Mouse (Mus musculus) mouse embryonic stem cell (cell line): ENCODE measurements around the gene Mrtfb.

ENCODE experiments used
- in situ Hi-C, 2 experiments: fragments of 300-500 bp; cut with MboI; formaldehyde crosslinking; loops; 1 replicate in 1 of 2; 3 replicates in 1 of 2; pipeline ENCODE4 v1.14.3; 2019 to 2020; ENCODE audit warnings: low sequenced_read_pairs in 2 of 2, low pct_unique_long_range_greater_than_20kb in 1 of 2, mixed read lengths in 1 of 2; ENCODE audit not compliant: unreplicated experiment in 1 of 2

Gene Mrtfb

DNA sequence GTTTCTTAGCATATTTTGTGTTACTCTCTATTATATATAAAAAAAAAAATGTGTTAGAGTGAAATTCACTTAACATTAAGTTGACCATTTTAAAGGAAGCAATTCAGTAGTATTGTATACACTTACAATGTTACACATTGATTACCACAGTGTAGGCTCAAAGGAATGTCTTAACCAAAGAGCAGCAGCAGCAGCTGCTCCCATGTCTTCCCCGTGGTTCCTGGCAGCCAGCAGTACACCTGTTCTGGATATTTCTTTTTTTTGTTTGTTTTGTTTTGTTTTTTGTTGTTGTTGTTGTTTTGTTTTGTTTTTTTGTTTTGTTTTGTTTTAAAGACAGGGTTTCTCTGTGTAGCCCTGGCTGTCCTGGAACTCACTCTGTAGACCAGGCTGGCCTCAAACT lies 112.4 kb downstream of the Mrtfb start:
- in situ Hi-C loops, result no loop called here

DNA sequence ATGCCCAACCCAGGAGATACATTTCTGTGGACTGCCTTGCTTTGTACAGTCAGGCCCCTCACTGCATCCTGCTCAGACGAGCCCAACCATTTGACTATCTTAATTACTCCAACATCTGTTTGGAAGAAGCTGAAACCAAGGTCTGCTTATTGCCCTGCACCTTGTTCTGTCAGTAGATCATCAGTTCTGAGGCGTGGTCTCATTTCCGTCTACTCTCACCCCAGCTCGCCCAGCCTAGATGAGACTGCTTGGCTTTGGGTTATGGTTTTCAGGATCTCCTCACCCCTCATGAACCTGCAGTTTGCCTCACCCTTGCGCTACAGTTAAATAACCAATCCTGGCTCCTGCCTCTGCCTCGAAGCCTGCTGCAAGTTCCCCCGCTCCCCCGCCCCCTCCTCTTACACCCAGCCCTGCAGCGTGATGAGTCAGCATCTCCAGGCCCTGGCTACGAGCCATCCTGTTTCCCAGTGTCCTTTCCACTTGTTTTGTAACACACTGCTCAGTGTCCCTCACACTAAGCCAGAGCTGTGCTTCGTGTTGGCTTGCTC lies 115.5 kb downstream of the Mrtfb start:
- in situ Hi-C loops, result no loop called here

DNA sequence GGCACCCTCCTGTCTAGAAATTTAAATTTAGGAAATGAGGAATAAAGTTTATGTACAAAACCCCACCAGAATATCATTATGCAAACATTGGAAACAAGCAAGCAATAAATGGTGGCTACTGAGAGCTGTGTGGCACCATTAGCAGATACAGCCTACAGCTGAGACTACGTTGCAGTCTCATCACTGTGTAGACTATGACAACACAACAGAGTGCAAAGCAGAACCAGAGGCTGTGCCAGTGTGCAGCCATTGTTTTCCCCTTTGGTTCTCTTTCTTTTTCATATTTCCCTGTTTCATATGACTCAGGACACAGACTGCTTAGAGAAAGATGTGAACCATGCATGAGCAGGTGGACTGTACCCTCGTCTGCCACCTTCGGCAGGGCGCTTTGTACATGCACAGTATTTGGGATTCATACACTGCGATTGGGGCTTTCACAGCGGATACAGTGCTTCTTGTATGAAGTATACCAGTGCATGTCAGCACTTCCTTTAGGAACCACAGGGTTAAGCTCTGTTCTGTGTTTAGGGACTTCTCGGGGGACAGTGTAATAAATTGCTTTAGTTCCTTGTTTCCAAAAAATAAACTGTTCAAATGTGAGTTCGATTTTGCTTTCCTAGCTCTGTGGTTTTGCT lies 116.7 kb downstream of the Mrtfb start:
- in situ Hi-C loops, result no loop called here

DNA sequence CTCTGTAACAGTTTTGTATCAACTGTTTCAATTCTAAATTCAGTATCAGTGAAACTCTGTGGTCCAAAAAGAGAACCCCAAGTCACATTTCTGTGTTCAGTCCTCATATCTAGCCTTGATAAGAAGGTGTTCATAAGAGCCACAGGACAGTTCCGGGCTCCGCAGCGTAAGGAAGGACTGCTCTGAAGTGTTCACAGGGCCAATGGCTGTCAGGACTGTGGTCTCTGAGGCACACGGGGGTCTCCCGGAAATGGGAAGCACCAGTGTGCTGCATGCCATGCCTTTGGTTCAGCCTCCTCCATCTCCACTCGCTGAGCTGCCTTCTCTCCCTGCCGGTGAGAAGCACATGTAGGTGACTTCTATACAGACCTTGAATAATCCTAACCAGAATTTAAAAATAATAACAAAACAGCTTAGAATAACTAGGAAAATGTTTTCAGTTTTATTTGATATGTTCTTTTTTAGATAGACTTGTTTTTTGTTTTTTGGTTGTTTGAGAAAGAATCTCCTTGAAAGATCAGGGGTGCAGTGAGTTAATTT lies 120.7 kb downstream of the Mrtfb start:
- in situ Hi-C loops, result no loop called here

DNA sequence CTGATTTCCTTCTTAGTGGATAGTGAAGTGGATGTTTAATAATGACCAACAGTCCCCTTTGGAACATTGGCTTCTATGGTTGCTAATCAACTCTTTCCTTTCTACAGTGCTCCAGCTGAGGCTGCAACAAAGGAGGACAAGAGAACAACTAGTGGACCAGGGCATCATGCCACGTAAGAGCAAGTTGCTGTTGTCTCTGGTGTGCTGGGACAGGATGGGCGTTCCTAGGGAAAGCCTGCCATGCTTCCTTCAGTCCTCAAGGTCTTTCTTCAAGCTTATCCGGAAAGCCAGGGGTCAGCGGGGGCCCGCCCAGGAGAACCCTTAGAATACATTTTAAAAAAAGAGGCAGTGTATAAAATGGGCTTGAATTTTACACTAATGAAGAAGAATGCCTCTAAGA lies 121.9 kb downstream of the Mrtfb start:
- in situ Hi-C loops, result no loop called here

DNA sequence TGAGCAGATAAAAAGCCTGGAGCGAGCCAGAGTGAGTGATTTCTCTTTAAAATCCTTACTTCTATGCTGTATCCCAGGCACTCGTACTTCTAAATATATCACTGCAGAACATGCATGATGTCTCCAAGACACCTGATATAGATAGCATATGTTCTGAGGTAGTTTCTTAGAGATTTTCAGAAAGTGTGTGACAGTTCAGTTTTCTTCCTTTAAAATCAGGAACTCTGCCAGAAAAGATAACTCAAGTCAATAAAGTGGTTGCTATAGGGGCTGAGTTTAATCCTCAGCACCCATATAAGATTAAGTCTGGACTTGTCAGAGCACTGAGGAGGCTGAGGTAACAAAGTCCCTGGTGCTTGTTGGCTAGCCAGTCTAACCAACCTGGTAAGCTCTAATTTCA lies 123.6 kb downstream of the Mrtfb start:
- in situ Hi-C loops, result no loop called here

DNA sequence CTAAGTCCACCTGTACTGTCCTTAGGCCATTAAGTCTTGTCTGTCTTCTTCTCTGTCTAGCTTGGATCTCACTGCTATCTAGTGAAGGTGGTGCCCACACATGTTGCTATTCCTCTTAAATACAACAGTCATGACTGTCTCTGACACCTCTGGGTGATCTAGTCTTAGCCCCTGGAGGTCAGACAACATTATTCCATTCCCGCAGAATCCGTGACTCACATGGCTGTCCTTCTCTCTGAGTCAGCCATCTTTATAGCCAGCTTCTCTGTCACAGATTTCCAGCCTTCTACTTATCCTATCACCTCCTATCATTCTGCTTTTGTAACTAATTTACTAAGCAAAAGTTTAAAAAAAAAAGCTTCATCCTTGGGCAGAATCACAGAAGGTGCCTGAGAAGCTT lies 125.5 kb downstream of the Mrtfb start:
- in situ Hi-C loops, result no loop called here

DNA sequence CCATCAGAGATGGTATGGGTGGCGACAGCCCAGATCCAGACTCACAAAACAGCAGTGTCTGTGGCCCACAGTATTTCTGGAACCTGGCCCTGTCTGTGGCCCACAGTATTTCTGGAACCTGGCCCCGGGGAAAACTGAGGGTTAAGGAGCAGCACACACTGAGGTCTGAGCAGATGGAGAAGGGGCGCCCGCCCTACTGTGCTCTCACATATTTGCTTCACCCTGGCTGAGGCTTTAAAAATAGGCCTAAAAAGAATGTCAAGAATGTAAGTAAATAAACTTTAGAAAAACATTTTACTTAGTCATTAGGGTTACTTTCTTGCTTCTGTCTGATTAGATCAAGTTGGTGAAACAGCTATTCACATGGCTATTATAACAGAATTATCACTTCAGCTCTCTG lies 131.0 kb downstream of the Mrtfb start:
- in situ Hi-C loops, result no loop called here

DNA sequence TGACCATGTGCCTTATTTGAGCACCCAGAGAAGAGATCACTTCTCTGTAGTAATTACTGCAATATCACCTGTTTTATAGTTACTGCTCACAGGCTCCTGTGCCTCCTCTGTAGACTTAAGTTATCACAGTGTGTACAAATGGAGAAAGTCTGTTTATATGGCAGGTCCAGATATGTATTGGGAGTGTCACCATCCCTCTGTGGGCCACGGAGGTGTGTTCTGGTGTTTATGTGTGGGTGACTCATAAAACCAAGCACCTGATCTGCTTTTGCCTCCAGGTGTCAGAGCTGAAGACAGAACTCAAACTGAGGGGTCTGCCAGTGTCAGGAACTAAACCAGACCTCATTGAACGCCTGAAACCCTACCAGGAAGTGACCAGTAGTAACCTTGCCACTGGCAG lies 144.1 kb downstream of the Mrtfb start:
- in situ Hi-C loops, result no loop called here

DNA sequence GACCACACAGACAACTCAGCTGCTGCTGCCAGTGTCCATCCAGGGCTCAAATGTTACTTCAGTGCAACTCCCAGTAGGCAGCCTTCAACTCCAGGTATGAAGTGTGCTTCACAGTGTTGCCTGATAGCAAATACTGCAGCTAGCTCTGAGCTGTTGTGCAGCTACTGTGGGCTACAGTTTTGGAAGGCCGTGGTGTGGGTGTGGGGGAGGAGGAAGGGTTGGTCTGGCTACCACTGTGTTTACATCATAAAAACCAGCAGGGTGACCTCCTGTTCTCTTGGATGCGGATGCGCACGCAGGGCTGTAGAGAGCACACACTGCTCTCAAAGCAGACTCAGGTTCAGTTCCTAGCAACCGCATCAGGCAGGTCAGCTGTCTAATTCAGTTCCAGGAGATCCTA lies 145.3 kb downstream of the Mrtfb start:
- in situ Hi-C loops, result no loop called here

DNA sequence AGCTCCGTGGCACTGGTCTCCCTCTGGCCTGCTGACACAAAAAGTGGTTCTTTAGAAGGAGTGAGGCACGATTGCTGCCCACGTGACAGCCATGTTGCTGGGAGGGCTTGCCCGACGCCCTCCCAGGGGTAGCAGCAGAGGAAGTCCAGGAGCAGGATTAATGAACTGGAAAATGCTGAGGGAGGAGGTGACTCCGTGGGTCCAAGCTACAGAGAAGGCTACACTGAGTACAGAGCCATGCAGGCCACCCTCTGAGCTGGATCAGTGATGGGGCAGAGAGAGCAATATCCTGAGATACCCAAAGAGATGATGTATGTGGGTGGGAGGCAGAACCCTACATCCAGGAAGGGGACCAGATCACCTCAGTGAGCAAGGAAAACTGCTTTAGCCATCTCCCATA lies 148.4 kb downstream of the Mrtfb start:
- in situ Hi-C loops, result no loop called here

DNA sequence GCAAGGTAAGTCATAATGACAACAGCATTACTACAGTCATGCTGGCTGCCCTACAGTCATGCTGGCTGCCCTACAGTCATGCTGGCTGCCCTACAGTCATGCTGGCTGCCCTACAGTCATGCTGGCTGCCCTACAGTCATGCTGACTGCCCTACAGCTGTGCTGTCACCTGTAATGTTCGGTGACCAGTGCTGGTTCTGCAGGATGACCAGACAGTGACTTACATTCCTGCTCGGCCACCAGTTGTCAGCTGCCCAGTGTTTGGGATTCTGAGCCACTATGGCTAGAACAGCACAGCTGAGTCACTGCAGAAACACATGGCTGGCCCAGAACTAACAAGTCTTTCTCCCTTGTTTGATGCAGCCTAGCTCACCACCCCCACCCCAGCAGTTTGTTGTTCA lies 149.1 kb downstream of the Mrtfb start:
- in situ Hi-C loops, result no loop called here

DNA sequence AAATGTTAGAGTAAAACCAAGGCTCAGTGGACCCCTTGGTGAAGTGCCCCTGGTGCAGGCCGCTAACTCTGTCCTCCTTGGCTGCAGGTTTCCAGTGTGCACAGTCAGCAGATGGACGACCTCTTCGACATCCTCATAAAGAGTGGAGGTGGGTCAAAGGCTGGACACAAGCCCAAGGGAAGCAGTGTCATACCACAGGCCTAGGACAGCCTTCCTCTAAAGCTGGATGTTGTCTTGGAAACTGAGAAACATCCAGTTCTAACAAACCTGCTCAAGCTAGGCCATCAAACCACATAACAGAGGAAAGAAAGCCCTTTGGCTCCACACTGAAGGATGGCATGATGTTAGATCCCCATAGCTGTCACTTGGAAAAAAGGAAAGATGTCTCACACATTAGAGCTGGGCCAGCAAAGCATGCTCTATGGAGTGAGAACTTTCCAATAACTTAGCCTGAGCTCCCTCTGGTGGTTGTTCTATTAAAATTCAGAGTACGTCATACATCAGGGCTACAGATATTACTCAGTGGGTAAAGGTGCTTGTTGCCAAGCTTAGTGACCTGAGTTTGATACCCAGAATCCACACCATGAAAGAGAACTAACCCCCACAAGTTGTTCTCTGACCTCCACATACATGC lies 153.4 kb downstream of the Mrtfb start:
- in situ Hi-C loops, result no loop called here

DNA sequence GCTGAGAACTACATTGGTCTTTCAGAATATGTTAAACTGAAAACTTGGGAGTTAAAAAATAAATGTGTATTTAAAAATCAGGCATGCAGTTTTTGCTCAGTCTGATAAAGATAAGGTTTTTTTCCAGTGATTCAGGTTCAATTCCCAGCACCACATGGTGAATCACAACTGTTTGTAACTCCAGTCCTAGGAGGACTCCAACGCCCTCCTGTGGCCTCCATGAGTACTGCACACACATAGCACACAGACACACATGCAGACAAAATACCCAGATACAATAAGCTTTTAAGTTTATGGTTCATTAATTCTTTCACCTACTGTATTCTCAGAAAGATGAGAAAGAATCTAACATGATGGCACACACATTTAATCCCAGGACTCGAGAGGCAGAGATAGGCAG lies 154.5 kb downstream of the Mrtfb start:
- in situ Hi-C loops, result no loop called here

DNA sequence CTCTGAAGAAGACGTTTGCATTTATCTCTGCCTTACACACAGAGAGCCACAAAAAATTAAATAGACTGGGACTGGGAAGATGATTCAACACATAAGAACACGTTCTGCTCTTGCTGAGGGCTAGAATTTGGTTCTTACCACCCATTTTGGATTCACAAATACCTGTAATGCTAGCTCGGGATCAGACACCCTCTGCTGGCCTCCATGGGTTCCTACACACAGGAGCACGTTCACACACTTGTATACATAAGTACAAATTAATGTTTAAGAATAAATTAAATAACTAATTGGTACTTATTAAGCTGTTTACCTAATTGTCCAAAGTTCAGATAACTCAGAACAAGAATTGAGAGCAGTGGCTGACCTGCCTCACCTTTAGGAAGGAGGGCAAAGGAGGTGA lies 155.2 kb downstream of the Mrtfb start:
- in situ Hi-C loops, result no loop called here

DNA sequence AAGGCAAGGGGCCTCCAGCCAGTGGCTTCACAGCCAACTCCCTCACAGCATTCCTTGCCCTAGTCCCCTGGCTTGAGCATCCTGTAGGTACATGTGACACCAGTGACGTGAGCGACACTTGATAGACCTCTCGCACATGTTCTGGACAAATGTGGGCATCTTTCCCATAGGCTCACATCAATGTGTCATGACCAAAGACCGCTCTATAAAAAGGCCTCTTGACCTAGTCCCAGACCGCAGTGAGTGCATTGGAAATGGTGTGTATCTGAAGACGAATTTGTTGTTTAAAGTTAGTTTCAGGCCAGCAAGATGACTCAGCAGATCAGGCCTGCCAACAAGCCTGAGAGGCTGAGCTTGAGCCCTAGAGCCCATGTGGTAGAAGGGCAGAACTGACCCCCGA lies 158.3 kb downstream of the Mrtfb start:
- in situ Hi-C loops, result no loop called here

DNA sequence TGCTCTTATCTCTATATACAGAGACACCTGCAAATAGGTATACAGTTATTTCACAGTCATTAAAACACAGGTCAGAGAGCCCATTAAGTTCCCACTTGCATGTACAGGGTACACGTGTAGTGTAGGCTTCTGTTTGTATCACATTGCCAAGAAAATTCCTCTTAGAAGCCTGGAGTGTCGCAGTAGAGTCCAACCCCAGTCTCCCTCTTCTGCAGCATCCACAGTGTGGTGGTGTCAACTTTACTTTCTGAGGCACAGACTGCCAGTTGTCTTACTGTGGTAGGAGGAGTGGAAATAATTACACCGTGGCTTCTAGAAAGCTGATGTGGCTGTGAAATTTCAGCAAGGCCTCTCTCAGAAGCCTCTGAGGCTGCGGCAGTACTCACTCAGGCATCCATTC lies 158.7 kb downstream of the Mrtfb start:
- in situ Hi-C loops, result no loop called here

DNA sequence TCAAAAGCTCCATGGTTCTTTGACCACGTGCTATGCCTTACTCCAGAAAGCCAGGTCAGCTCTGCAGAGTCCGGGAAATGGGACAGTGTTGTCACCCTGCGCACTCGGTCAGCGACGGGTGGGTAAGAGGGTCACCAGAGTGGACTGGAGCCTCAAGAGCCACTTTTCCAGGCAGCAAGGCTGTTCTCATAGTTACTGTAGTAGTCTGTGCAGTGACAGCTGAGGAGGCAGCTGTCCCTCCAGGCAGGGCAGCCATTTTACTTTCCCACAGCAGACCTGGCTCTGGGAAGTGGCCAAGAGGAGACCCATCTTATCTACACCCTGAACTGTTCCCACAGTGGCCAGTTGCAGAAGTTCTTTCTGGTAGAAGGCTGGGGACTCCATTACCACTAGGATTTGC lies 159.2 kb downstream of the Mrtfb start:
- in situ Hi-C loops, result no loop called here

DNA sequence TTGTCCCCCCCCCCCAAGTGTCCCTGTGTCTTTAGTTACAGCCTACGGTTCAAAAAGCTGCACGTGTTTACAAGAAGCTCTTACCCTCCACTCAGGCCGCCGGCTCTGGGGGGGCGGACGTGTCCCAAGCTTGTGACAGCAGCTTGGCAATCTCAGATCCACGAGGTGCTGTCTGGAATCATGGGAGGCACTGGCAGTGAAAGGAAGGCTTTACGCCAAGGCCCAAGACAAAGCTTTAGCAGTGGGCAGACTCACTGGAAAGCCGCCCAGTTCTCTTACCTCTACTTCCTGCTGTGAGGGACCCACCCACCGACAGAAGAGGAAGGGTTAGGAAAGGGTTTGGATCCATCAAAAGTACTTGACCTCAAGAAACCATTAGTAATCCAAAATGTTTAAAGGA lies 160.2 kb downstream of the Mrtfb start:
- in situ Hi-C loops, result no loop called here

DNA sequence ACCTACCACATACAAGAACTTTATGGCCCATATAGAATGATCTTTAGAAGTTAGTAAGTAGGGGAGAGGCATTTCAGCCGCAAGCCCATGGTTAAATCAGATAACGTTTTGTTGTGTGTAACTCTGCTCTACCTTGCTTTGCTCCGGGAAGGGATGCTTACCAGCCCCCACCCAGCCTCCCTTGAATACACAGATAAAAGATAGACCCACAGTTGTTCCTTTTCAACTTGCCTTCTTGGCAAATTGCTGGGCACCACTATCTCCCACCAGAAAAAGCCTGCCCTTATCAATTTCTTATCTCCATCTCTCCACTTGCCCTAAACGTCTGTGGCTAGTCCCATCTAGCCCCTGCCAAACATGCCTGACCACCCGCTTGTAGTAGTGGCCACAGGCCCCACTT lies 161.6 kb downstream of the Mrtfb start:
- in situ Hi-C loops, result no loop called here
